Mouse (Mus musculus): ENCODE data around the gene Ank3. TPM values are rescaled to one million over a fixed set of nuclear protein-coding genes. Genes with fewer than 3 reads are reported as not detected.
A peak's percentile ranks its signal among the peaks of the same experiment; 100 is the strongest.

Gene Ank3
- total and polyA plus RNA-seq, 2 experiments from 2014 or later = 23.4 to 64.7 TPM

GRCm38 (mm10) chr10:69813823-69814522, 415.4 kb downstream of the Ank3 start:
- no peak overlapping the region for H3K27ac ChIP-seq (ENCODE audit: low read depth)
- no peaks in the 10 kb centered on the region for H3K9me3 ChIP-seq (replicated peaks; ENCODE audit: control insufficient read depth, low read length)
- H3K9ac ChIP-seq (replicated peaks; ENCODE audit: low read depth, low read length) = no peak overlapping the region
- no peaks in the 10 kb centered on the region for H3K27me3 ChIP-seq (ENCODE audit: control insufficient read depth, insufficient read depth, low read length)
- H3K4me3 ChIP-seq (ENCODE audit: low read depth, low read length) = no peak overlapping the region
- ATAC-seq (ENCODE audit: insufficient read depth, low read depth) = no peak
- WGBS = 71% methylated on average over 6 of the region's 6 CpGs
- DNase-seq (ENCODE audit: low spot score) = no peak
- no peaks in the 10 kb centered on the region for H3K4me1 ChIP-seq (ENCODE audit: control insufficient read depth, insufficient read depth)
- peaks cover 30% of the 10 kb centered on the region for H3K36me3 ChIP-seq (replicated peaks; ENCODE audit: control insufficient read depth, insufficient read depth, low read length)
- no peak for TF ChIP-seq CTCF (IDR thresholded peaks at IDR 0.05; ENCODE audit: low read depth)
- TF ChIP-seq EP300 (IDR thresholded peaks at IDR 0.05; ENCODE audit: low read depth) = no peak
- no peak overlapping the region for H3K4me2 ChIP-seq (ENCODE audit: low read depth, low read length)

- Histone ChIP-seq H3K9me3 (replicated peaks; ENCODE audit: control insufficient read depth, low read length) (no peaks in the 10 kb centered on the region), H3K27me3 (ENCODE audit: control insufficient read depth, insufficient read depth, low read length) (no peaks in the 10 kb centered on the region), H3K4me2 (ENCODE audit: low read depth, low read length) (no peak overlapping the region), H3K36me3 (replicated peaks; ENCODE audit: control insufficient read depth, insufficient read depth, low read length) (peaks cover 25% of the 10 kb centered on the region; the same call in 1 of the 2 replicates), H3K9ac (replicated peaks; ENCODE audit: low read depth, low read length) (no peak overlapping the region), H3K4me1 (ENCODE audit: control insufficient read depth, insufficient read depth) (no peaks in the 10 kb centered on the region), H3K27ac (ENCODE audit: low read depth) (no peak overlapping the region), H3K4me3 (ENCODE audit: low read depth, low read length) (no peak overlapping the region)
- 88% methylated on average over 7 of the region's 7 CpGs for whole genome bisulfite sequencing
- ATAC-seq (ENCODE audit: insufficient read depth, low read depth) (no peak), DNase-seq (ENCODE audit: low spot score) (no peak)
- no peak for TF ChIP-seq EP300 (IDR thresholded peaks at IDR 0.05; ENCODE audit: low read depth)
- TF ChIP-seq CTCF (IDR thresholded peaks at IDR 0.05; ENCODE audit: low read depth) = no peak
Observed at GRCm38 (mm10) chr10:69821245-69821644, 422.7 kb downstream of the Ank3 start.

GRCm38 (mm10) chr10:69828770-69829169, 430.2 kb downstream of the Ank3 start:
- WGBS = 40% methylated on average over 2 of the region's 2 CpGs
- peaks cover 7% of the 10 kb centered on the region; the same call in 1 of the 2 replicates for H3K36me3 ChIP-seq (replicated peaks; ENCODE audit: control insufficient read depth, insufficient read depth, low read length)
- no peak overlapping the region for H3K4me2 ChIP-seq (ENCODE audit: low read depth, low read length)
- no peak overlapping the region for H3K9ac ChIP-seq (replicated peaks; ENCODE audit: low read depth, low read length)
- H3K4me1 ChIP-seq (ENCODE audit: control insufficient read depth, insufficient read depth) = peaks cover 15% of the 10 kb centered on the region
- peak overlapping the region; percentile 91 for H3K27ac ChIP-seq (ENCODE audit: low read depth)
- peak; percentile 83 for ATAC-seq (ENCODE audit: insufficient read depth, low read depth)
- TF ChIP-seq CTCF (IDR thresholded peaks at IDR 0.05; ENCODE audit: low read depth) (no peak), EP300 (IDR thresholded peaks at IDR 0.05; ENCODE audit: low read depth) (no peak; the same call in 1 of the 2 replicates)
- no peaks in the 10 kb centered on the region for H3K27me3 ChIP-seq (ENCODE audit: control insufficient read depth, insufficient read depth, low read length)
- no peaks in the 10 kb centered on the region for H3K9me3 ChIP-seq (replicated peaks; ENCODE audit: control insufficient read depth, low read length)
- peak; percentile 58 for DNase-seq (ENCODE audit: low spot score)
- no peak overlapping the region for H3K4me3 ChIP-seq (ENCODE audit: low read depth, low read length)

- H3K9ac ChIP-seq (replicated peaks; ENCODE audit: low read depth, low read length) = no peak overlapping the region
- peak overlapping the region; percentile 91 for H3K27ac ChIP-seq (ENCODE audit: low read depth)
- no peaks in the 10 kb centered on the region for H3K27me3 ChIP-seq (ENCODE audit: control insufficient read depth, insufficient read depth, low read length)
- H3K9me3 ChIP-seq (replicated peaks; ENCODE audit: control insufficient read depth, low read length) = no peaks in the 10 kb centered on the region
- H3K4me1 ChIP-seq (ENCODE audit: control insufficient read depth, insufficient read depth) = peaks cover 15% of the 10 kb centered on the region
- peak; percentile 87 for ATAC-seq (ENCODE audit: insufficient read depth, low read depth)
- no peak overlapping the region for H3K4me2 ChIP-seq (ENCODE audit: low read depth, low read length)
- TF ChIP-seq CTCF (IDR thresholded peaks at IDR 0.05; ENCODE audit: low read depth) (no peak), EP300 (IDR thresholded peaks at IDR 0.05; ENCODE audit: low read depth) (no peak)
- H3K36me3 ChIP-seq (replicated peaks; ENCODE audit: control insufficient read depth, insufficient read depth, low read length) = peaks cover 5% of the 10 kb centered on the region; the same call in 1 of the 2 replicates
- H3K4me3 ChIP-seq (ENCODE audit: low read depth, low read length) = no peak overlapping the region
- peak; percentile 55 for DNase-seq (ENCODE audit: low spot score)
- WGBS = 41% methylated on average over 3 of the region's 3 CpGs
Observed at GRCm38 (mm10) chr10:69829236-69829635, 430.7 kb downstream of the Ank3 start.

GRCm38 (mm10) chr10:69831568-69831967, 433.0 kb downstream of the Ank3 start:
- 46% methylated on average over 7 of the region's 7 CpGs for WGBS
- H3K36me3 ChIP-seq (replicated peaks; ENCODE audit: control insufficient read depth, insufficient read depth, low read length) = no peaks in the 10 kb centered on the region; the same call in 1 of the 2 replicates
- ATAC-seq (ENCODE audit: insufficient read depth, low read depth) (no peak), DNase-seq (ENCODE audit: low spot score) (no peak)
- no peak for TF ChIP-seq EP300 (IDR thresholded peaks at IDR 0.05; ENCODE audit: low read depth)
- TF ChIP-seq CTCF (IDR thresholded peaks at IDR 0.05; ENCODE audit: low read depth) = no peak
- H3K4me1 ChIP-seq (ENCODE audit: control insufficient read depth, insufficient read depth) = peaks cover 15% of the 10 kb centered on the region
- no peaks in the 10 kb centered on the region for H3K27me3 ChIP-seq (ENCODE audit: control insufficient read depth, insufficient read depth, low read length)
- no peaks in the 10 kb centered on the region for H3K9me3 ChIP-seq (replicated peaks; ENCODE audit: control insufficient read depth, low read length)
- H3K27ac ChIP-seq (ENCODE audit: low read depth) = peak overlapping the region; percentile 55
- no peak overlapping the region for H3K4me2 ChIP-seq (ENCODE audit: low read depth, low read length)
- no peak overlapping the region for H3K4me3 ChIP-seq (ENCODE audit: low read depth, low read length)
- H3K9ac ChIP-seq (replicated peaks; ENCODE audit: low read depth, low read length) = no peak overlapping the region
